Mouse (Mus musculus) ovary, adult 10 weeks (tissue): Measurements from ENCODE around the gene Esp15. TPM values are rescaled to one million over a fixed set of nuclear protein-coding genes. Genes with fewer than 3 reads are reported as not detected.

ENCODE experiments used
- polyA plus RNA-seq: library from polyadenylated mRNA; stranded (reverse); fragments of 350-450 nt; fragmentation: Illumina TruSeq; extraction: RNeasy Lipid Tissue Mini Kit (QIAGEN cat#74804); gene quantifications from one replicate; pipeline ENCODE4 v1.2.3, GENCODE M21; 2014

The Esp15 gene
- polyA plus RNA-seq = not detected

GRCm38 (mm10) chr17:39640654-39641053 lies at the start of gene Esp15:
Gene Esp15, plus strand, starts transcription at chr17:39640954.

Other genes with a start within 250 kb of the Esp15 start
- not detected for gene Esp18, start 234.6 kb upstream of the Esp15 start, polyA plus RNA-seq
- gene Esp16, start 104.8 kb upstream of the Esp15 start, polyA plus RNA-seq = not detected